Mouse (Mus musculus) adrenal gland, postnatal 25 days (tissue): ENCODE measurements around the gene Itpr2. TPM values are rescaled to one million over a fixed set of nuclear protein-coding genes. Genes with fewer than 3 reads are reported as not detected.
A peak's percentile ranks its signal among the peaks of the same experiment; 100 is the strongest.

Experiments
- DNase-seq: peaks from one replicate; pipeline ENCODE4 v3.0.0; 2021; ENCODE audit warnings: mixed read lengths
- total RNA-seq: library from RNA; stranded (reverse); gene quantifications from 2 replicates; pipeline ENCODE4 v1.2.3, GENCODE M21; 2021

Itpr2 gene
- total RNA-seq, 1 experiment from 2014 or later, result 55.6 TPM

DNA sequence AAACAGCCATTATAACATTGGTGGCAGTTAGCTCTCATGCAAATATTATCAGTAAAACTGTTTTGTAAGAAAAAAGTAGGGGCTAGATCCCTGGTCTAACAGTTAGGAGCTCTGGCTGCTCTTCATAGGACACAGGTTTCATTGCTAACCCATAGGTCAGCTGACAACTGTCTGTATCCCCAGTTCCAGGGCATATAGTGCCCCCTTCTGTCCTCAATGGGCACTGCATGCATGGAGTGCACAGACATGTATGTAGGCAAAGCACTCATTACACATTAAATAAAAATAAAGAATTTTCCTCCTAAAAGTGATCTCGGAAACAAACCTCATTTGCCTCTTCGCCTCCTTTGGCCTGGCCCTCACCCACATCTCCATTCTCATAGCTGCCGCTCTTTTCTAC lies 157.3 kb downstream of the Itpr2 start:
- DNase-seq, result peak; percentile 45

DNA sequence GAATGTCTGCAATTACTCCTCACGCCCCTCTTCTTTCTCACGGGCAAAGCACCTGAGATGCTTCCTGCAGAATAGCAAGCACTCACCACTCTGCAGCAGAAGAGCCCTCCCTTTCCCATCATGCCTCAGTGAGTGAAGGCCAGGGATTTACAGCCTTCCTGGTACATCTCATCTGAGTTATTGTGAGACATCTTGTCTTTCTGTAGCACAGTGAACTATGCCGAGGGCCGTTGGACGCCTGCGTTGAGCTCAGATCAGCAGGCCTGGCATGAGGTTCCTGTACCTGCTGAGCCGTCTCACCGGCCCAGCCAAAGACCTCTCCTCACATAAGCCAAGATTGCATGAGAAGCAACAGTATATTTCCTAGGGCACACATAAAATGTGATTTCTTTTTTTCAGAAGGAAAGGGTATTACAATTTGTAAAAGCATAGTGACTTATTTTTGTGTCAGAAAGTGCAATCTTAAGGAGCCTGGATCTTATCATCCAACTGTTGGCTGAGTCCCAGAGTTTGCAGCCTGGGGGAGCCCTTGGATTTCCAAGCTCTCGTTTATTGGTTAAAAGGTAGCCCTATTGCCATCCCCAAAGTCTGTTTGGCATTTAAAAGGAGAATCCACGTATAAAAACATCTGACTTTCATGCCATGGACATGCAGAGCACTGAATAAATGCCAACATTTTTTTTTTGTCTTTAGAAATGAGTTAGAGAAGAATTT lies 158.2 kb downstream of the Itpr2 start:
- no peak for DNase-seq

DNA sequence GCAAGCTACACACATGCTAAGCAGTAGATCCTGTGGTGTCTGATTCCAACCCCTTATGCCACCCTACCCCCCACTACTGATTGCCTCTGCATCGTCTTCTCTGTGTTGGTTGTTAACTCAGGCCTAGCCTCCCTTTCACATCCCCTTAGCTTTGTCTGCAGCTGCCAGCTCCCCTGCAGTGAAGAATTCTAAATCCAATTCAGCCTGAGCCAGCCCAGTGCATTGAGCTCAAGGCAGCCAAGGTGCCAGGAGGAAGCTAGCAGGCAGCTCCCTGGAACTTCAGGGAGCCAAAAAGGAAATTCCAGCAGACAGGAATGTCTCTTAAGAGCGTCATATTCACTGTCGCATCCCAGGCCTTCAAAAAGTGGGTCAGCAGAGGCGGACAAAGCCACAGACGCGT lies 159.0 kb downstream of the Itpr2 start:
- DNase-seq, result no peak

DNA sequence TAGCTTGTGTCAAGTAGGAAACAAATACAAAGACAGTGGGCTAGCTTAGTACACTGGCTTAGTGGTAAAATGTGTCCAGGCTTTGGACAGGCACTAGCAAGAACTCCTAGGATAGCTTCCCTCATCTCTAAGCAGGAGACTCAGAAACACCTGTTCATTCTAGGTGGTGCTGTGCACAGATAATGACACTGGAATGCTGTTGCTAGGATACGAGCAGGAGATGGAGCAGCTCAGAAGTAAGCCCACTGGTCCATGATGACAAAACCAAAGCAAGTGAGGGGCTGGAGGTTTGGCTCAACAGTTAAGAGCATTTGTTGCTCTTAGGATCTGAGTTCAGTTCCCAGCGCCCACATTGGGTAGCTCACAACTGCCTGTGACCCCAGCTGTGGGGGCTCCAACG lies 160.1 kb downstream of the Itpr2 start:
- DNase-seq, result no peak

DNA sequence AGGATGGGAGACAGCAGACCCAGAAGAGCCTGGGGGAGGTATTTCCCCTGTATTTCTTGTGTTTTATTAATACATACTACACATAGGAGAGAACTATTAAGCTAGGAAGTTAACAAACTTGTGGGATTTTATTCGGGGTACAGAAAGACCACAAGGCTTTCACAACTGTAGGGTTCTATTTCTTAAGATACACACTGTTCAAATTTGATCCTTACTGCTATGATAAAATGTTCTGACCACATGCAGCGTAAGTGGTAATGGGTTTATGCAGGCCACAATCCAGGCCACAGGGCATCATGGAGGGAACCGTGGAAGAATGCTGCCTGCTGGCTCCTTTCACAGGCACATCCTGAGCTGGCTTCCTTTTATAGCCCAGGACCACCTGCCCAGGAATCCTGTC lies 160.6 kb downstream of the Itpr2 start:
- DNase-seq, result no peak

DNA sequence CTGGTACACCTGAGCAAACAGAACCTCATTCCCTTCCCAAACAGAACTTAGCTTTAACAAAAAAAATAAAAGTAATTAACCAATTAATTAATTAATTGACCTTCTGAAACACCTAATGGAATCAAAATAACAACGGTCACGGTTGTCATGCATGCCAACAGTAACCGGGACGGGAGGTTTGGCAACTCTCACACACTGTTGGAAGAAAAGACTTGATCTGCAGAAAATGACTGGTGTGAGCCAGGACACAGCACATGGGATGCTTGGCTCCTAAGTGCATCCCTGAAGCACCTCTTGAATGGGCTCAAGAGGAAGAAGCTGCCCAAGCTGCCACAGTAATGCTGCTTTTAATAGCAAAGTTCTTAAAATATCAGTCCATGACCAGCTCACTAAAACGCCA lies 161.1 kb downstream of the Itpr2 start:
- DNase-seq, result no peak

DNA sequence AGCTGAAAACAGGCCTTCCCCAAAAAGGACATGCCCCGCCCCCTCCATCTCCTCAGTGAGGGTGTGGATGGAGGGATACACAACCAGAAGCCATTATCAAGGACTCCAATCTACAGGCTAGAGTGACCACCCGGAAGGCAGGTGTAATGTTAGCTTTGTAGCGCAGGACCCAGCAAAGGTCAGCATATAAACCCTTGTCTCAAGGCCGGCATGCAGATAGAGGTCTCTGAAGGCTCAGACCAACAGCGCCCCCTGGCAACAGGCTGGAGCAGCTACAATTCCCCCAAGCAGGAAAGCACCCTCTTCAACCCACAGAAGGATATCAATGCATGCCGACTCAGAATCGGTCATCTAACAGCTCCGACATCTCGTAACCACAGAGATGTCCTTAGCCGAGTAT lies 162.2 kb downstream of the Itpr2 start:
- DNase-seq, result peak; percentile 87

DNA sequence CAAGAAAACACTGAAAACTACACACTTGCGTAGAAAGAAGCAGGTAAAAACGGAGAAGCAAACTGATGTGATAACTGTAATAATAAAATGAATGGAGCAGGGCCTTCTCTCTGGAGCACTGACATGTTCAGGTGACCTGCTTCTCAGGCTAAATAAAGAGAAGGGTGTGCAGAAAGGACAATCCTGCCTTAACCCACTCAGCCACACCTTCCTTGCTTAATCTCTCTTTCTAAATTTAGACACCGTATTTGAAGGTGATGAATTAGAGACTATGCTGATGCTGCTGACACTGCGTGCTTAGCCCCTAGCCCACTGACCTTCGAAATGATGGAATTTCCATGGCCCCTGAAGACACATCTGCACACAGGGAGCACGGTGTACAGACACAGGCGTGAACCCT lies 164.8 kb downstream of the Itpr2 start:
- no peak for DNase-seq

DNA sequence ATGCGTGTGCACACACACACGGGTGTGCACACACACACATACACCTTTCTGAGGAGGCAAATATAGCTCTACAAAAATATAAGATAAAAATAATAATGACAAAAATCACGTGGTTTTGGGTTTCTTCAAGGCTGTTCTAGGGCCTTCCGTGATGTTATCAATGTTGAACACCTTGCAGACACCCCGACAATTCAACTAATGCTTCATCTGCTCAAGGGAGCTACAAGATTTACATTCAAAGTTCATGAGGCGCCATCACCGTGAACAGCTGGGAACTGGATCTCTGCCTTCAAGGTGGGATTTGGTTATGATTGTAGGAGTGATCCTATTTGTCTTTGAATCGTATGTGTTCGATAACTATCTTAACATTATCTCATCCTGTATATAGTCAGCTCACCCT lies 166.8 kb downstream of the Itpr2 start:
- DNase-seq, result no peak

DNA sequence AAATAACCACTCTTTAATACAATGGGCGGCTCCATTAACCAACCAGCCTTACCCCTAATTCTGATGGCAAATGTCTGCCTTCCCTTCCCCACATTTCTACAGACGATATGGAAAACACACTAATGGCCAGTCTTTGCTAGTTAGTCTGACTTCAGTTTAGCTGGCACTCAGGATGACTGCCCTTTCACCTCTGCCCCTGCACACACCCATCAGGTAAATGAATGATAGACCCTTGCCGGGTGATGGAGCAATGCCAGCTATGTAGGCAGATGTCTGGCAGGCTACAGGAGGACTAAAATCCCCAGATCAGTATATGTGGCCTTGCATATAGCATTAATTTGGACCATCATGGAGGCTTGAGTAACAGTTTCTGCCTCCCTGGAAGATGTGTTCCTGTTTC lies 168.5 kb downstream of the Itpr2 start:
- no peak for DNase-seq

DNA sequence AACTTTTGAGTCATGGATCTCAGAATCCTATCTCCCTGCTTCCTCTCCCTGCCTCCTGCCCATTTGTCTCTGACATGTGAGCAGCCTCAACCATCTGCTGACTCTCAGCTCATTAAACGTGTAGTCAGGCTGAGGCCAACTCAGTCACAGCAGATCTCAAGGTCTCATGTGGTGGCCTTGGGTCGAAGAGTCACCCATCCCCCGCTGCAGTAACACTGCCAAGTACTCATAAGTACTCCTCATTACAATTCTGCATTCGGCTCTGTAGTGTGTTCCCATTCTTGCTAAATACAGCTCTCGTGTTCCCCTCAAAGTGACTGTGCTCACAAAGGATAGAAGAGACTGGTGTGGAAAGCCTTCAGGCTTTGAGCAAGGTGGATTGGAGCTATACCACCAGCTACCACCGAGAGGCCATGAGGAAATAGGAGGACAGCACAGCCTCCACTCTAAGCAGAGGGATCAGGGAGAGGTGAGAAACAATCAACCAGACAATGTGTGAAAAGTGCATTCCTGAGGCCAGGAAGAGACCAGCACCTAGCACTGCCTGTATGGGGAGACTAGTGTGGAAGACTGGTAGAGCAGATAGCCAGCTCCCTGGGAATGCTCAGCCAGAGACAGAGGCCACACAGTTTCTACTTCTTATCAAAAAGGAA lies 170.9 kb downstream of the Itpr2 start:
- DNase-seq, result peak; percentile 66

DNA sequence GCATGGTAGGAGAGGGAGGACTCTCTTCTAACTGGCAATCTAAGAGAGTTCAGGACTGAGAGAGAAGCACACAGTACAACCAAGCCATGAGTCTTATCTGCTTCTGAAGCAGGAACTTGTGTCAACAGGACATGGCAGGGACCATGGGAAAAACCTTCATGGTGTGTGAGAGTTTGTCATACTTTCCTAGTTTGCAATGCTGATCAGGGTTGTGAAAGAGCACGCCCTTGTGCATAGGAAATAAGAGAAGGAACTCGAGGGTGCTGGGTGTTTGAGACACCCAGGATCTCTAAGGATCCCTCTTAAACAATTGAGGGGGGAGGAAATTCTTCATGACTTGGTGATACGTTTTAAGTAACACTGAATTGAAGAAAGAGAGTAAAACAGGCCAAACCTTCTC lies 172.9 kb downstream of the Itpr2 start:
- DNase-seq, result no peak

DNA sequence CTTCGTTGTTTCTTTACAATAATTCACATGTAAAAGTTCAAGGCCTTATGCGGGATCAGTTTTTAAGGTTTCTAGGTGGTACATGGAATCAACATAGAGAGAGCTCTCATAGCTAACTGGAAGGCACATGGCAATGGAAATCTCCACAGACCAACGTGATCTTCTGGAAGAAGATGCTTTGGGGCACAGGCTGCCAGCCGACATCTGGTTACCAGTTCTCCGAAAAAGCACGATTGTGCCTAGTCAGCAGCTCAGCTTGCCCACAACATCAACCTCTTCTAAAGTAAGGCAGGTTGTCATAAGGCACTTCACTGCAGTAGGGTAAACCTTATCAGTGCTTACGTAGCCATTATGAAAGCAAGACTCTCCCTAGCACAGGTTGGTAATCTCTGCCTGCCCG lies 175.4 kb downstream of the Itpr2 start:
- no peak for DNase-seq

DNA sequence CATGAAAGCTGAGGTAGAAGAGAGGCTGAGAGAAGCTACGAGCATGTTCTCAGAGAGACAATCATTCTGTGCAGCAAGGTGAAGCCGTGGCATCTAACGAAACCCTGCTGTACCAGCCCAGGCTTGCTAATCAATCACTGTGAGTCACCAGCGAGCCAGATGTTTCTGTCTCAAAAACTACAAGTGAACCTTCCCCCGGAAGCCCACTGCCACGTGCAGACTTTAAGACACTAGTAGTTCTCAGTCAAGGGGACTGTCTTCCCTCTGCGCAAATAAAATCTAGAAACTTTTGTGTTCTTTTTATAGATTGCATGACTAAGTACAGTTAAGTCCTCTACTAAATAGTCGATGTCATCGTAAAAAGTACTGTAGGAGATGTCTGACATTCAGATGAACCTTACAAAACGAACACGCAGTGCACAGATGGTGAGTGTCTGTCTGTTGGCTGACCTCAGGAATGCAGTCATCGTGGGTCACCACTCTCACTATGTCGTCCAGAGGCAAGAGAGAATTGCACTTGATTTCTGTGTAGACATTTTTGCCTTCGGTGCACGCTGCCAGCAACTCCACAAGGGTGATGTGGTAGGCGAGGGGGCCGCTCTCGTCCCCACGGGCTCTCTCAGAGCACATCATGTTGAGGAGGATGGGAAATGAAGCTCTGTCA lies 177.3 kb downstream of the Itpr2 start:
- no peak for DNase-seq

DNA sequence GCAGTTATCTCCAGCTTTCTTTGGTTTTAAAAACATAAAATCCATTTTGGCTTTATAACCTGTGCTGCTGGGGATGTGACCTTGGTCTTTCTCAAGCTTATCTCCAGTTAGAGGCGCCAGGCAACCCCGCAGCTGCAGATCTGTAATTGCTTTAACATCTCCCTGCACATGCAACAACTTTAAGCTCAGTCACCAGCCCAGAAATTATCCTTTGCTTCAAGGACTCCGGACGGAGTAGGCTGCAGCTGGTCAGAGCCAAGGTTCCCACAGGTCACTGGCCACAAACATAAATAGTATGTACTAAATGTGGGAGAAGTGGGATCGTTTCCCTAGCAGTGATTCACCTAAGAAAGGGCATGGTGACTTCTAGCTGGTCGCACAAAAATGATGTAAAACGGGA lies 179.5 kb downstream of the Itpr2 start:
- DNase-seq, result no peak

DNA sequence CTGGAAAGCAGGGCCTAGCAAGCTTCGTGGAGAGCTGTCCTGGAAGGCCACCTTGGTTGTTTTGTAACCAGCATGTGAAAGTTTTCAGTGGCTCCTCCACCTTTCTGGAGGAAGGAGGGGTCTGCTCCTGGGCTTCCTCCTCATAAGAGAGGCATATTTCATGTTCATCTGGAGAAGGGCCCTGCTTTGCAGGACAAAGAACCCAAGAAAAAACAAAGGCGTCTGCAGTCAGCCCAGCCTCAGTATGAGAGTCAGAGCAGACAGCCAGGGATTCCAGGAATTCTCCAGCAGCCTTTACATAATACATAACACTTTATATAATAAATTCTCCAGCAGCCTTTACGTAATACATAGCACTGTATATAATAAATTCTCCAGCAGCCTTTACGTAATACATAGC lies 180.1 kb downstream of the Itpr2 start:
- no peak for DNase-seq

DNA sequence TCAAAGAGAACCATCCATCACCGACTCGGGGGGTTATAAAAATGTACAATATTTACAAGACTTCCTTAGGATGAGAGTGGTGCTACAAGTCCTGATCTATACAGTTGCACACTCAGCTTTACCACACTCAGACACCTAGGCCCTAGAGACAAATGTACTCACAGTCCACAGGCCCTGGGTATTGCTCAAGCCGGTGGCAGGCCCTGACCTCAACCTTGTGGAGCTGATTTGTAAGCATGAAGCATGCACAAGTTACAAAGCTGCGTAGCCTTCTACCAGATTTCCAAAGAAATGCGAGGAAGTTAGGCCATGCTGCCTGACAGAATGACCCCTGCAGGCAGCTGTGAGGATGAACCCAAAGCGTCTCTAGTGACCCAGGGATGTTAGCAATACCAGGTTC lies 185.6 kb downstream of the Itpr2 start:
- DNase-seq, result peak; percentile 30

DNA sequence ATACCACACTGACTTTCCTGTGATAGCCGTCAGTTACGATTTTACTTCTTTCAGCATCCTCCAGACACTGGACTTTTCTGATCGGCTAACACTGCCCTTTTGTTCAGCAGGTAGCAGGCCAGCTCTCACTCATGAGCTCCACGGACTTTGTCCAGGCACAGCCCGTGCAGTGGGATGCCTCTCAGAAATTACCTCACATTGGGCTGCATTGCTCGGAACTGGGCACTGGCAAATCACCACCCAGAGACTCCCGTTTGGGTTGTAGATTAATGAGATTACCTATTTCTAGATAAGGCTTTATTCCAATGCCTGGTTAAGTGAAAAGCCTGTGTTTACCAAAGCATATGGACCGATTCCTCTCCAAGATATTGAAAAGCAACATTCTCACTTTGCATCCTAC lies 186.9 kb downstream of the Itpr2 start:
- DNase-seq, result no peak

DNA sequence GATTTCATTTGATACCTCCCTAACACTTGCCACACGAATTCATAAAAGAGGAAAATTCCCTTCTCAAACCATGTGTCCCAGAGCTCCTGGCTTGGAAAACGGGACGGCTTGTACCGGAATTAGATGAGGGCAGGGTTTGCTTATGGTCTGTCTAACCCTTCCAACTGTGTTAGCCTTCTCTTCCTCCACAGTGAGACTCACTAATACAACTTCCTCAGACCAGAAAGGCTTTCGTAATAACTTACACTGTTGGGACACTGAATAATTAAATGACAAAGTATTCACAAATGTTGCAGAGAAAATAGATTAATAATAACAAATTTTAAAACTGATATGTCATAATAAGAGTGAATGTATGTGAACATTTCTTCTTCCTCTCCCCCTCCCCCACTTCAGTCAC lies 187.7 kb downstream of the Itpr2 start:
- DNase-seq, result no peak

DNA sequence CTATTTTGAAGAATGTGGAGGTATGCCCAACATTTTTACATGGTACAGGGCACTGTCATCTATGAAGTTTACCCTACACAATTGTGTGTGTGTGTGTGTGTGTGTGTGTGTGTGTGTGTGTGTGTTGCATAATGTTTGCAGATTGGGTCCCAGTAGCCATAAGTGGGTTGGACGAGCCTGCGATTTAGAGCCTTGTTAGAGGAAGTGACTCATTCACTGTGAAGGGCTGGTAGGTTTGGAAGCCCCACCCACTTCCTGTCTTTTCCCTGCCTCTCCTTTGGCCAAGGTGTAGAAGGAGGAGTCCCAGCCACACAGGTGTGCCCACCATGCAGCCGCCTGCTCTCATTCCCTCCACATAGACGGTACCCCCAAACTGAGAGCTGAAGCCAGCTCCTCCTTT lies 188.6 kb downstream of the Itpr2 start:
- no peak for DNase-seq

DNA sequence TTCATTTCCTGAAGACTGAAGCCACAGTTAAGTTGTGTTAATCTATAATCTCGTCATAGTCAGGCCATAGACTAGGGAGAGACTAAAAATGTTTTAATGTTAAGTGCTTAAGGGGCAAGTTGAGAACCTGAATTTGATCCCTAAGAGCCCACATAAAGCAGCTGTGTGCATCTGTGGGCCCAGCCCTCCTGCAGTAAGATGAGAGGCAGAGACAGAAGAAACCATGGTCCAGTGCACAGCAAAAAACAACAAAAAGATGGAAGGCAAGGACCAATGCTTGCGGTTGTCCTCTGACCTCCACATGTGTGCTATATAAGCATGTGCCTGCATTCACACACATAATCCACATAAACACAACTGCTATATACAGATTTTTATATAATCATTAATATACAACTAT lies 191.8 kb downstream of the Itpr2 start:
- no peak for DNase-seq

DNA sequence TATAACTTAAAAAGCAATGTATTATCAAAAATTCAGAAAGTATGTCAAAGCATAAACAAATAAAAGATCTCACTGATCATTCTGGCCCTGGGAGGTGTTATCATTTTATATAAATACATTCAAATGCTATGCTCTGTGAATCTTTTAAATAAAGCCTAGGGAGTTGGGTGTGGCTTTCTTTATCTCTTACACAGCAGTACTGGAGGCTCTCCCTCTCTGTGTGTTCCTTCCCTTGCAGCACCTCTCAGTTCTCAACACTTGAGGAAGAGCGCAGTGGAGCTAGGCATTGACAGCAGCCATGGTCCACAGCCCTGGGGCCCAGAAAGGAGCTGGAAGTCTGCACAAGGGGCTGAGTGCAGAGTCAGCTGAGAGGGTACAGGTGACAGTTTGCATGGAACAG lies 192.7 kb downstream of the Itpr2 start:
- DNase-seq, result no peak

DNA sequence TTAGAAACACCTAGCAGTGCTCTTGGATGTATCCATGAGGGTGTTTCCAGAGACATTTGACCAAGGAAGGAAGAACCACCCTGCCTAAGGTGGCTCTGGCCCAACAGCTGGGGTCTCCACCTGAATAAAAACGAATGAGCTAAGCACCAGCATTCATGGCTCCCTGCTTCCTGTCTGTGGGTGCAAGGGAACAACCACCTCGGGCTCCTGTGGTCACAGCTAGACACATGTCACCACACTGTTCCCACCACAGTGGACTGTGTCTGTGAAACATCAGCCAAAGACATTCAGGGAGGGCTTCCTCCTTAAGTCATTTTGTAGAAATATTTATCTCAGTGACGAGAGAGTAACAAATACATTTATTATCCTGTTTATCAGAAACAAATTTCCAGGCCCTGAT lies 196.0 kb downstream of the Itpr2 start:
- no peak for DNase-seq

DNA sequence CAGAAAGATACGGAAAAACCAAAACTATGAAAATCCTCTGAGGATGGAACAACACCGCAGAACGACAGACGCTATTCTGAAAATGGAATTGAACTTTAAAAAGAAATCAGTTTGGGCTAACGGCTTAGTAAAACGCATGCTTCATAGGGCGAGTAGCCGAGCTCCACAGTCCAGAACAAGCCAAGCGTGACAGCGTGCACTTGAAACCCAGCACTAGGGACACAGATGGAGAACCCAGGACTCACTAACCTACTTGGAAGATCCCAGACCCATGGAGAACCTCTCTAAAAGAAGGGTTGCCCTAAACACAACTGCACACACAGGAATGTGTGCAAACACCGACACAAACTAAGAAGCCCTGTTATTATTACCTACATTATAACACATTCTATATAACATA lies 197.9 kb downstream of the Itpr2 start:
- DNase-seq, result no peak
